Mouse (Mus musculus): ENCODE data around the gene Casz1.

Casz1 gene

GRCm38 (mm10) chr4:148804137-148804779 is at the start of gene Casz1:
Gene Casz1 (plus strand): TSS chr4:148804429.
- DNase-seq = no peak

GRCm38 (mm10) chr4:148758863-148759262 is 45.4 kb upstream of the Casz1 start:
- no peak for DNase-seq

GRCm38 (mm10) chr4:148760152-148760551 is 44.1 kb upstream of the Casz1 start:
- no peak for DNase-seq

- DNase-seq = no peak
Measured at GRCm38 (mm10) chr4:148766021-148766775, 38.0 kb upstream of the Casz1 start.

GRCm38 (mm10) chr4:148767655-148768305 is 36.4 kb upstream of the Casz1 start:
- no peak for DNase-seq

GRCm38 (mm10) chr4:148768649-148769048 is 35.6 kb upstream of the Casz1 start:
- DNase-seq = no peak

- DNase-seq = no peak
Measured at GRCm38 (mm10) chr4:148770582-148771408, 33.4 kb upstream of the Casz1 start.

- DNase-seq = no peak
Measured at GRCm38 (mm10) chr4:148771409-148771929, 32.8 kb upstream of the Casz1 start.

GRCm38 (mm10) chr4:148772658-148773057 is 31.6 kb upstream of the Casz1 start:
- no peak for DNase-seq

- no peak for DNase-seq
Measured at GRCm38 (mm10) chr4:148774036-148774435, 30.2 kb upstream of the Casz1 start.

GRCm38 (mm10) chr4:148775476-148776269 is 28.6 kb upstream of the Casz1 start:
- DNase-seq = no peak

GRCm38 (mm10) chr4:148780097-148780621 is 24.1 kb upstream of the Casz1 start:
- DNase-seq = no peak

- DNase-seq = no peak
Measured at GRCm38 (mm10) chr4:148781516-148781915, 22.7 kb upstream of the Casz1 start.

- no peak for DNase-seq
Measured at GRCm38 (mm10) chr4:148782880-148783279, 21.3 kb upstream of the Casz1 start.

GRCm38 (mm10) chr4:148783760-148784159 is 20.5 kb upstream of the Casz1 start:
- DNase-seq = no peak

- no peak for DNase-seq
Measured at GRCm38 (mm10) chr4:148785053-148785567, 19.1 kb upstream of the Casz1 start.

- no peak for DNase-seq
Measured at GRCm38 (mm10) chr4:148785995-148786394, 18.2 kb upstream of the Casz1 start.

- no peak for DNase-seq
Measured at GRCm38 (mm10) chr4:148790940-148791339, 13.3 kb upstream of the Casz1 start.

GRCm38 (mm10) chr4:148795038-148795437 is 9.2 kb upstream of the Casz1 start:
- DNase-seq = no peak

GRCm38 (mm10) chr4:148797475-148798324 is 6.5 kb upstream of the Casz1 start:
- DNase-seq = no peak

Data from thymus, postnatal 36 days (tissue).